Mouse (Mus musculus) splenic B cell, adult 2 months (primary cell): Measurements from ENCODE around the gene Eif4h.

Experiments
- DNase-seq: peaks from one replicate; pipeline ENCODE4 v3.0.0-alpha.2; 2011; ENCODE audit warnings: low read depth, low spot score
- H3K27me3 ChIP-seq: 2 replicates; pipeline ENCODE4 v1.6.1; 2012; ENCODE audit warnings: mild to moderate bottlenecking, low read length, moderate library complexity, mixed read lengths; ENCODE audit not compliant: control insufficient read depth, poor library complexity, insufficient read depth, severe bottlenecking
- H3K36me3 ChIP-seq: 2 replicates; pipeline ENCODE4 v1.6.1; 2012; ENCODE audit warnings: mild to moderate bottlenecking, low read length, moderate library complexity, mixed read lengths; ENCODE audit not compliant: control insufficient read depth, poor library complexity, insufficient read depth, severe bottlenecking

Gene Eif4h

GRCm38 (mm10) chr5:134639269-134639682 lies at the start of gene Eif4h:
Gene Eif4h (minus strand): TSS chr5:134639490.
- DNase-seq: peak; percentile 98
- Histone ChIP-seq H3K36me3 (peaks cover 6% of the 10 kb centered on the region; the same call in 1 of the 2 replicates), H3K27me3 (no peaks in the 10 kb centered on the region)

- peak; percentile 100 for DNase-seq
- Histone ChIP-seq H3K27me3 (no peaks in the 10 kb centered on the region; the same call in 1 of the 2 replicates), H3K36me3 (no peaks in the 10 kb centered on the region)
Measured at GRCm38 (mm10) chr5:134688718-134689284, 49.5 kb upstream of the Eif4h start.

- DNase-seq: no peak
- Histone ChIP-seq H3K36me3 (no peaks in the 10 kb centered on the region), H3K27me3 (no peaks in the 10 kb centered on the region; the same call in 1 of the 2 replicates)
Measured at GRCm38 (mm10) chr5:134688086-134688717, 48.9 kb upstream of the Eif4h start, which contains the start of gene Limk1. Gene Limk1 (minus strand): TSS chr5:134688598.

GRCm38 (mm10) chr5:134687187-134687586 lies 47.9 kb upstream of the Eif4h start:
- DNase-seq: no peak
- Histone ChIP-seq H3K36me3 (no peaks in the 10 kb centered on the region), H3K27me3 (no peaks in the 10 kb centered on the region; the same call in 1 of the 2 replicates)

- H3K36me3 ChIP-seq: no peaks in the 10 kb centered on the region
- DNase-seq: no peak
- H3K27me3 ChIP-seq: no peaks in the 10 kb centered on the region; the same call in 1 of the 2 replicates
Measured at GRCm38 (mm10) chr5:134686541-134686940, 47.3 kb upstream of the Eif4h start.

GRCm38 (mm10) chr5:134684398-134684797 lies 45.1 kb upstream of the Eif4h start:
- H3K36me3 ChIP-seq: no peaks in the 10 kb centered on the region
- no peaks in the 10 kb centered on the region; the same call in 1 of the 2 replicates for H3K27me3 ChIP-seq
- no peak for DNase-seq

GRCm38 (mm10) chr5:134683813-134684212 lies 44.5 kb upstream of the Eif4h start:
- H3K27me3 ChIP-seq: no peaks in the 10 kb centered on the region; the same call in 1 of the 2 replicates
- no peak for DNase-seq
- no peaks in the 10 kb centered on the region for H3K36me3 ChIP-seq

- no peaks in the 10 kb centered on the region for H3K36me3 ChIP-seq
- DNase-seq: no peak
- H3K27me3 ChIP-seq: no peaks in the 10 kb centered on the region
Measured at GRCm38 (mm10) chr5:134680238-134680637, 40.9 kb upstream of the Eif4h start.

GRCm38 (mm10) chr5:134678827-134679546 lies 39.7 kb upstream of the Eif4h start:
- Histone ChIP-seq H3K36me3 (no peaks in the 10 kb centered on the region), H3K27me3 (no peaks in the 10 kb centered on the region)
- DNase-seq: no peak

- H3K27me3 ChIP-seq: no peaks in the 10 kb centered on the region
- H3K36me3 ChIP-seq: no peaks in the 10 kb centered on the region
- peak; percentile 50 for DNase-seq
Measured at GRCm38 (mm10) chr5:134678031-134678430, 38.7 kb upstream of the Eif4h start.

- Histone ChIP-seq H3K36me3 (no peaks in the 10 kb centered on the region), H3K27me3 (no peaks in the 10 kb centered on the region)
- no peak for DNase-seq
Measured at GRCm38 (mm10) chr5:134677491-134677890, 38.2 kb upstream of the Eif4h start.

GRCm38 (mm10) chr5:134675956-134676759 lies 36.9 kb upstream of the Eif4h start:
- peak; percentile 54 for DNase-seq
- H3K27me3 ChIP-seq: no peaks in the 10 kb centered on the region

GRCm38 (mm10) chr5:134674977-134675376 lies 35.7 kb upstream of the Eif4h start:
- DNase-seq: no peak
- Histone ChIP-seq H3K36me3 (no peaks in the 10 kb centered on the region), H3K27me3 (no peaks in the 10 kb centered on the region)

More at GRCm38 (mm10) chr5:134675956-134676759, 36.9 kb upstream of the Eif4h start:
- no peaks in the 10 kb centered on the region for H3K36me3 ChIP-seq

- Histone ChIP-seq H3K27me3 (no peaks in the 10 kb centered on the region), H3K36me3 (no peaks in the 10 kb centered on the region)
- no peak for DNase-seq
Measured at GRCm38 (mm10) chr5:134672611-134673010, 33.3 kb upstream of the Eif4h start.
